Mouse (Mus musculus) thymus, adult 2 months (tissue): ENCODE results near the gene Dcaf6. TPM values are rescaled to one million over a fixed set of nuclear protein-coding genes. Genes with fewer than 3 reads are reported as not detected.
"Not testable (repeated sequence)": the region's sequence is repeated elsewhere in the genome, so short reads cannot be mapped to it uniquely, and the experiment has no call there.

Source experiments
- DNase-seq: peaks from one replicate; pipeline ENCODE4 v3.0.0; 2021
- H3K27ac ChIP-seq: fragments of 200-500 bp; 2 replicates; pipeline ENCODE4 v1.5.1; 2012; ENCODE audit warnings: low read length, control low read depth; ENCODE audit not compliant: control insufficient read depth, insufficient read depth
- H3K27me3 ChIP-seq: fragments of 200-500 bp; 2 replicates; pipeline ENCODE4 v1.6.1; 2012; ENCODE audit warnings: mild to moderate bottlenecking, low read length, moderate library complexity, mixed read lengths; ENCODE audit not compliant: control insufficient read depth, insufficient read depth
- H3K36me3 ChIP-seq: fragments of 200-500 bp; 2 replicates; pipeline ENCODE4 v1.6.1; 2012; ENCODE audit warnings: mild to moderate bottlenecking, low read length, moderate library complexity; ENCODE audit not compliant: control insufficient read depth, insufficient read depth
- H3K4me1 ChIP-seq: fragments of 200-500 bp; replicated peaks from 2 replicates; pipeline ENCODE4 v1.6.1; 2012; ENCODE audit warnings: low read length; ENCODE audit not compliant: control insufficient read depth, insufficient read depth
- H3K4me3 ChIP-seq: fragments of 200-500 bp; 2 replicates; pipeline ENCODE4 v1.5.1; 2012; ENCODE audit warnings: mild to moderate bottlenecking, low read length, control low read depth, moderate library complexity; ENCODE audit not compliant: control insufficient read depth, insufficient read depth
- CTCF ChIP-seq: fragments of 200-500 bp; IDR thresholded peaks from 2 replicates; pipeline ENCODE4 v1.5.1; 2012; ENCODE audit warnings: mild to moderate bottlenecking, control low read depth, low read length, moderate library complexity, borderline replicate concordance; ENCODE audit not compliant: control insufficient read depth, poor library complexity, insufficient read depth; ENCODE audit errors: extremely low read depth
- POLR2A ChIP-seq: fragments of 200-500 bp; IDR thresholded peaks from 2 replicates; pipeline ENCODE4 v1.6.1; 2012; ENCODE audit warnings: mild to moderate bottlenecking, low read length, control low read depth, moderate library complexity; ENCODE audit not compliant: control insufficient read depth, poor library complexity, insufficient read depth; ENCODE audit errors: extremely low read depth
- WGBS: fragments of 180-500 bp; shearing (Covaris S2); methylation state at CpG from one replicate; pipeline ENCODE4 v1.1.7; 2018; 5-methylcytosine and 5-hydroxymethylcytosine counted together
- polyA plus RNA-seq: library from polyadenylated mRNA; depleted of rRNA; stranded (reverse); fragments of >200 nt; gene quantifications from 2 replicates; pipeline ENCODE4 v1.2.3, GENCODE M21; 2012

The Dcaf6 gene
- polyA plus RNA-seq, 1 experiment: 25.5 TPM

DNA sequence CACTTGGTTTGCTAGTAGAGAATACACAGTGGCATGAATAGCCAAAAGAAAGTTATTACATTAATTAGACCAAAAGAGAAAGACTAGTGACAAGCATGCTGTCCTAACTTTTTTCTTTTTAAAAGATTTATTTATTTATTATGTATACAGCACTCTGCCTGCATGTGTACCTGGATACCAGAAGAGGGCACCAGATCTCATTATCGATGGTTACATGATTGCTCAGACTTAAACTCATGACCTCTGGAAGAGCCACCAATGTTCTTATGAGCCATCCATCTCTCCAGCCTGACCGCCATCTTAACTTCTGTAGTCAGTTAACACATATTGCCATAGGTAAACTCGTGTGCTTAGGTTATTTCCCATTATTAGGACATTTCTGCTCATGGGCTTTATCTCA, 95.2 kb downstream of the Dcaf6 start:
- no peak overlapping the region for H3K4me3 ChIP-seq
- no peaks in the 10 kb centered on the region for H3K27me3 ChIP-seq
- DNase-seq: no peak
- TF ChIP-seq POLR2A (no peak), CTCF (no peak)
- H3K27ac ChIP-seq: no peak overlapping the region
- H3K36me3 ChIP-seq: no peaks in the 10 kb centered on the region
- 93% methylated on average over 3 of the region's 3 CpGs for WGBS
- H3K4me1 ChIP-seq: no peaks in the 10 kb centered on the region

- 97% methylated on average over 2 of the region's 2 CpGs for WGBS
- Histone ChIP-seq H3K27ac (no peak overlapping the region), H3K4me1 (no peaks in the 10 kb centered on the region), H3K27me3 (no peaks in the 10 kb centered on the region), H3K36me3 (no peaks in the 10 kb centered on the region), H3K4me3 (no peak overlapping the region)
- TF ChIP-seq POLR2A (no peak), CTCF (no peak)
- no peak for DNase-seq
These were observed 97.0 kb downstream of the Dcaf6 start for GRCm38 (mm10) chr1:165363271-165363670.

GRCm38 (mm10) chr1:165356347-165356746, 103.9 kb downstream of the Dcaf6 start:
- Histone ChIP-seq H3K27me3 (no peaks in the 10 kb centered on the region), H3K36me3 (no peaks in the 10 kb centered on the region), H3K27ac (no peak overlapping the region), H3K4me3 (no peak overlapping the region), H3K4me1 (no peaks in the 10 kb centered on the region)
- DNase-seq: no peak
- TF ChIP-seq CTCF (no peak), POLR2A (no peak)
- 56% methylated on average over 2 of the region's 2 CpGs for WGBS

DNA sequence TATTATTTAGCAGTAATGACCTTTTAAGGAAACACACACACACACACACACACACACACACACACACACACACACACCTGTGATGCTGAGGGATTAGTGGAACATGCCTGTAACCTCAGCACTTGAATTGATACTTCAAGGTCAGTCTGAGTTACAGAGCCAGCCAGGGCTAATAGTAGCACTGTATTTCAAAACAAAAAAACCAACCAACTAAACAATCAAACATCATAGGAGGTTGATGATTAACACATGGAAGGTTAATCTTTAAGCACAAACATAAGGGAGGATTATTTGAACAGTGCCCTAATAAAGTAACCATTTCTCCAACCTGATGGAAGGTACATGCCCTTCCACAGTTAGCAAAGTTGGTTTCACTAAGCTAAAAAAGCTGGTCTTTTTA, 111.6 kb downstream of the Dcaf6 start:
- Histone ChIP-seq H3K27ac (no peak overlapping the region), H3K4me3 (no peak overlapping the region), H3K27me3 (no peaks in the 10 kb centered on the region), H3K4me1 (no peaks in the 10 kb centered on the region), H3K36me3 (0 out of 2 replicates have a peak, but pooled peaks cover 8% of the 10 kb centered on the region)
- no peak for DNase-seq
- TF ChIP-seq CTCF (no peak), POLR2A (no peak)

- no peak for TF ChIP-seq POLR2A
- no peak for TF ChIP-seq CTCF
- WGBS: 47% methylated on average over 4 of the region's 4 CpGs
- DNase-seq: no peak
- Histone ChIP-seq H3K4me1 (no peaks in the 10 kb centered on the region), H3K36me3 (no peaks in the 10 kb centered on the region), H3K27me3 (no peaks in the 10 kb centered on the region), H3K4me3 (no peak overlapping the region), H3K27ac (no peak overlapping the region)
These were observed 115.8 kb downstream of the Dcaf6 start for GRCm38 (mm10) chr1:165344453-165344852.

DNA sequence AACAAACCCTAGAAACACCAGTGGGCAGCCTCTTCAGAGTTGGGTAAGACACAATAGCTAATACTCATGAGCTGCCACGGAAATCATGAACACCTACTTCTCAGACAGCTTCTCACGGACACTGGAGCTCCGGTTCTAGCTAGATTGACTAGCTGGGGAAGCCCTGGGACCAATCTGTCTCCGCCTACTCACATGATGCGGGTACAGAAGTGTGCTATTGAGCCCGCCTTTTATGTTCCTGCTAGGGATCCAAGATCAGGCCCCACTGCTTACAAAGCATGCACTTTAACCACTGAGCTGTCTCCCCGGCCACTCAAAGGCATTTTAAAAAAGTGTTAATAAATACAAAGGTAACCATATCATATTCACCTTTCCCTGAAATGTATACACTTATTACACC, 118.1 kb downstream of the Dcaf6 start:
- Histone ChIP-seq H3K27ac (no peak overlapping the region), H3K36me3 (no peaks in the 10 kb centered on the region), H3K27me3 (no peaks in the 10 kb centered on the region), H3K4me1 (no peaks in the 10 kb centered on the region), H3K4me3 (no peak overlapping the region)
- 94% methylated on average over 7 of the region's 7 CpGs for WGBS
- DNase-seq: no peak
- TF ChIP-seq CTCF (no peak), POLR2A (no peak)

GRCm38 (mm10) chr1:165332797-165333196, 127.5 kb downstream of the Dcaf6 start:
- H3K4me1 ChIP-seq: no peaks in the 10 kb centered on the region
- DNase-seq: no peak
- H3K27ac ChIP-seq: no peak overlapping the region
- no peak for TF ChIP-seq POLR2A
- no peak for TF ChIP-seq CTCF
- no peaks in the 10 kb centered on the region for H3K36me3 ChIP-seq
- no peak overlapping the region for H3K4me3 ChIP-seq
- H3K27me3 ChIP-seq: no peaks in the 10 kb centered on the region
- 78% methylated on average over 3 of the region's 3 CpGs for WGBS

- TF ChIP-seq CTCF (no peak), POLR2A (no peak)
These were observed 129.4 kb downstream of the Dcaf6 start for GRCm38 (mm10) chr1:165330859-165331258.

DNA sequence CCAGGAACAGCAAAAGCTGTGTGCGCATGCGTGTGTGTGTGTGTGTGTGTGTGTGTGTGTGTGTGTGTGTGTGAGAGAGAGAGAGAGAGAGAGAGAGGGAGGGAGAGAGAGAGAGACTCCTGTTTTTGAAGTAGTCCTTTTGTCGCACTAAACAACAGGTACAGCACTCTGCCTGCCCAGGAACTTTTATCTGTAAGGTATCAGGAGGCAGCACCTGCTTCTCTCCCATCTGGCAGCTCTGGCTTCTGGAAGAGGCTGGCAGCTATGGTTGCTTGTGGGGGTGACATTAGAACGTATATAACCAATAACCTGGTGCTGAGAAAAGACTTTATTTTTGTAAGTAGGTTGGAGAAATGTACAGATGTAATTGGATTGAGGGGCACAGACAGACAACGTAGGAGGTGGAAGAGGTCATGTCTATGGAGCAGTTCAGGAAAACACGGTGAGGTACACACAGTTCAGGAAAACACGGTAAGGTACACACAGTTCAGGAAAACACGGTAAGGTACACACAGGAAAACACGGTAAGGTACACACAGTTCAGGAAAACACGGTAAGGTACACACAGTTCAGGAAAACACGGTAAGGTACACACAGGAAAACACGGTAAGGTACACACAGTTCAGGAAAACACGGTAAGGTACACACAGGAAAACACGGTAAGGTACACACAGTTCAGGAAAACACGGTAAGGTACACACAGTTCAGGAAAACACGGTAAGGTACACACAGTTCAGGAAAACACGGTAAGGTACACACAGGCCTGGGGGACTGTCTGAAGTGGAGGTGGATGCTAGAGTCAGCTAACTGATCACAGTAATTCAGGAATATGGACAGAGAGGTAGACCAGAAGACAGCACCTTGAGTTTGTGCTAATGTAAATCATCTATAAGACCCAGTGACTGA, 131.6 kb downstream of the Dcaf6 start:
- not testable (repeated sequence) for H3K27ac ChIP-seq, H3K4me3 ChIP-seq, H3K36me3 ChIP-seq, DNase-seq, H3K4me1 ChIP-seq, H3K27me3 ChIP-seq
- WGBS: 96% methylated on average over 17 of the region's 17 CpGs

More at GRCm38 (mm10) chr1:165330859-165331258, 129.4 kb downstream of the Dcaf6 start:
- Histone ChIP-seq H3K27me3 (no peaks in the 10 kb centered on the region), H3K4me1 (no peaks in the 10 kb centered on the region), H3K36me3 (no peaks in the 10 kb centered on the region), H3K27ac (no peak overlapping the region), H3K4me3 (no peak overlapping the region)
- no peak for DNase-seq
